Mouse (Mus musculus) kidney, embryonic 14.5 days (tissue): Measurements from ENCODE around the gene Gm44502. TPM values are rescaled to one million over a fixed set of nuclear protein-coding genes. Genes with fewer than 3 reads are reported as not detected.

Experiments used
- ATAC-seq: fragments of 200-750 bp; cut with Nextera tagmentation; 2 replicates; pipeline ENCODE4 v1.8.0; 2017; ENCODE audit warnings: moderate number of reproducible peaks, mild to moderate bottlenecking, moderate TSS enrichment, moderate library complexity; ENCODE audit not compliant: low FRiP score, low TSS enrichment
- H3K27ac ChIP-seq: fragments of 300-500 bp; sonication (generic); 2 replicates; pipeline ENCODE4 v1.5.1; 2014; ENCODE audit warnings: low read depth, mild to moderate bottlenecking, low read length, moderate library complexity, mixed read lengths
- H3K27me3 ChIP-seq: fragments of 300-500 bp; sonication (generic); 2 replicates; pipeline ENCODE4 v1.6.1; 2014; ENCODE audit warnings: mild to moderate bottlenecking, low read length; ENCODE audit not compliant: control insufficient read depth, insufficient read depth
- H3K36me3 ChIP-seq: fragments of 300-500 bp; sonication (generic); 2 replicates; pipeline ENCODE4 v1.6.1; 2014; ENCODE audit warnings: low read length, mixed read lengths; ENCODE audit not compliant: control insufficient read depth, insufficient read depth
- H3K4me1 ChIP-seq: fragments of 300-500 bp; sonication (generic); 2 replicates; pipeline ENCODE4 v1.6.1; 2014; ENCODE audit warnings: low read length, mixed read lengths; ENCODE audit not compliant: control insufficient read depth, insufficient read depth
- H3K4me2 ChIP-seq: fragments of 300-500 bp; sonication (generic); replicated peaks from 2 replicates; pipeline ENCODE4 v1.6.1; 2014; ENCODE audit warnings: low read depth, mild to moderate bottlenecking, low read length
- H3K4me3 ChIP-seq: fragments of 300-500 bp; sonication (generic); 2 replicates; pipeline ENCODE4 v1.5.1; 2014; ENCODE audit warnings: mild to moderate bottlenecking, low read length
- H3K9ac ChIP-seq: fragments of 300-500 bp; sonication (generic); 2 replicates; pipeline ENCODE4 v1.6.1; 2014; ENCODE audit warnings: low read depth, mild to moderate bottlenecking, low read length, moderate library complexity
- H3K9me3 ChIP-seq: fragments of 300-500 bp; sonication (generic); 2 replicates; pipeline ENCODE4 v1.6.1; 2016; ENCODE audit warnings: low read length; ENCODE audit not compliant: control insufficient read depth
- WGBS: fragments of 180-500 bp; shearing (Covaris S2); extraction: QIAGEN DNeasy Blood & Tissue Kit; methylation state at CpG from one replicate; pipeline ENCODE4 v1.1.7; 2014; 5-methylcytosine and 5-hydroxymethylcytosine counted together
- polyA plus RNA-seq: library from polyadenylated mRNA; unstranded; fragments of >200 nt; fragmentation: Nextera tagmentation; extraction: Ambion mirVana; gene quantifications from 2 replicates; pipeline ENCODE4 v1.2.1, GENCODE M21; 2014

Gm44502 gene
- polyA plus RNA-seq, 1 experiment from 2014 or later: not detected

GRCm38 (mm10) chr15:89377362-89377761 is 52.1 kb downstream of the Gm44502 start:
- Histone ChIP-seq H3K4me3 (peak overlapping the region; percentile 4; the same call in 1 of the 2 replicates), H3K27me3 (peaks cover 44% of the 10 kb centered on the region), H3K9ac (no peak overlapping the region), H3K4me1 (peaks cover 21% of the 10 kb centered on the region; the same call in 1 of the 2 replicates), H3K36me3 (peaks cover 3% of the 10 kb centered on the region), H3K4me2 (0 out of 2 replicates have a peak overlapping the region, but pooled peaks have one; percentile 5), H3K9me3 (no peaks in the 10 kb centered on the region), H3K27ac (no peak overlapping the region)
- 9% methylated on average over 18 of the region's 18 CpGs for WGBS
- no peak for ATAC-seq

GRCm38 (mm10) chr15:89376957-89377356 is 52.5 kb downstream of the Gm44502 start, which contains the start of gene Tymp:
Tymp (minus strand) TSS chr15:89377039.
- peak within 1 kb of the TSS; percentile 4; the same call in 1 of the 2 replicates for H3K4me3 ChIP-seq
- no peak for ATAC-seq
- no peak within 1 kb of the TSS for H3K27ac ChIP-seq
- peaks cover 7% of the 10 kb centered on the region for H3K36me3 ChIP-seq
- H3K9me3 ChIP-seq: no peaks in the 10 kb centered on the region
- H3K27me3 ChIP-seq: peaks cover 44% of the 10 kb centered on the region
- WGBS: 17% methylated on average over 16 of the region's 16 CpGs
- peaks cover 21% of the 10 kb centered on the region; the same call in 1 of the 2 replicates for H3K4me1 ChIP-seq
- no peak within 1 kb of the TSS for H3K9ac ChIP-seq
- H3K4me2 ChIP-seq: 0 out of 2 replicates have a peak within 1 kb of the TSS, but pooled peaks have one; percentile 5

- no peak overlapping the region for H3K4me2 ChIP-seq
- H3K36me3 ChIP-seq: peaks cover 16% of the 10 kb centered on the region
- WGBS: 79% methylated on average over 7 of the region's 7 CpGs
- H3K27me3 ChIP-seq: peaks cover 44% of the 10 kb centered on the region
- no peak overlapping the region for H3K9ac ChIP-seq
- H3K27ac ChIP-seq: no peak overlapping the region
- ATAC-seq: no peak
- no peaks in the 10 kb centered on the region for H3K9me3 ChIP-seq
- peaks cover 21% of the 10 kb centered on the region; the same call in 1 of the 2 replicates for H3K4me1 ChIP-seq
- no peak overlapping the region for H3K4me3 ChIP-seq
Observed at GRCm38 (mm10) chr15:89376040-89376439, 53.5 kb downstream of the Gm44502 start.

- H3K27ac ChIP-seq: no peak overlapping the region
- peaks cover 21% of the 10 kb centered on the region; the same call in 1 of the 2 replicates for H3K4me1 ChIP-seq
- H3K36me3 ChIP-seq: peaks cover 26% of the 10 kb centered on the region
- no peaks in the 10 kb centered on the region for H3K9me3 ChIP-seq
- WGBS: 91% methylated on average over 17 of the region's 17 CpGs
- peaks cover 40% of the 10 kb centered on the region for H3K27me3 ChIP-seq
- ATAC-seq: no peak
- H3K9ac ChIP-seq: no peak overlapping the region
- no peak overlapping the region for H3K4me3 ChIP-seq
- H3K4me2 ChIP-seq: no peak overlapping the region
Observed at GRCm38 (mm10) chr15:89374801-89375534, 54.5 kb downstream of the Gm44502 start.

- Histone ChIP-seq H3K27ac (peak overlapping the region; percentile 93; the same call in 1 of the 2 replicates), H3K9ac (peak overlapping the region; percentile 81), H3K9me3 (no peaks in the 10 kb centered on the region), H3K36me3 (peaks cover 33% of the 10 kb centered on the region), H3K4me2 (peak overlapping the region; percentile 78), H3K4me3 (peak overlapping the region; percentile 66), H3K27me3 (peaks cover 35% of the 10 kb centered on the region), H3K4me1 (peaks cover 18% of the 10 kb centered on the region; the same call in 1 of the 2 replicates)
- no peak for ATAC-seq
- WGBS: 47% methylated on average over 9 of the region's 9 CpGs
Observed at GRCm38 (mm10) chr15:89374340-89374739, 55.2 kb downstream of the Gm44502 start.

- H3K4me2 ChIP-seq: peak within 1 kb of the TSS; percentile 78
- H3K27ac ChIP-seq: peak within 1 kb of the TSS; percentile 93
- peaks cover 38% of the 10 kb centered on the region for H3K36me3 ChIP-seq
- H3K9me3 ChIP-seq: no peaks in the 10 kb centered on the region
- H3K4me1 ChIP-seq: peaks cover 13% of the 10 kb centered on the region; the same call in 1 of the 2 replicates
- peak; percentile 83 for ATAC-seq
- H3K4me3 ChIP-seq: peak within 1 kb of the TSS; percentile 66
- peaks cover 29% of the 10 kb centered on the region for H3K27me3 ChIP-seq
- WGBS: under 1% methylated on average over 42 of the region's 42 CpGs
- H3K9ac ChIP-seq: peak within 1 kb of the TSS; percentile 81
Observed at GRCm38 (mm10) chr15:89373762-89374248, 55.7 kb downstream of the Gm44502 start, which contains the start of gene Sco2. Sco2 (minus strand) TSS chr15:89373846.

- ATAC-seq: peak; percentile 86
- Histone ChIP-seq H3K27ac (peak overlapping the region; percentile 93), H3K4me1 (0 out of 2 replicates have a peak, but pooled peaks cover 7% of the 10 kb centered on the region), H3K9ac (peak overlapping the region; percentile 81), H3K4me2 (peak overlapping the region; percentile 78), H3K9me3 (no peaks in the 10 kb centered on the region), H3K4me3 (peak overlapping the region; percentile 66), H3K27me3 (peaks cover 23% of the 10 kb centered on the region), H3K36me3 (peaks cover 44% of the 10 kb centered on the region)
- under 1% methylated on average over 35 of the region's 35 CpGs for WGBS
Observed at GRCm38 (mm10) chr15:89373027-89373761, 56.3 kb downstream of the Gm44502 start.

- WGBS: 76% methylated on average over 7 of the region's 7 CpGs
- no peak for ATAC-seq
- H3K27ac ChIP-seq: no peak overlapping the region
Observed at GRCm38 (mm10) chr15:89372536-89372935, 57.0 kb downstream of the Gm44502 start.

More at GRCm38 (mm10) chr15:89372536-89372935, 57.0 kb downstream of the Gm44502 start:
- peak overlapping the region; percentile 78 for H3K4me2 ChIP-seq
- H3K9ac ChIP-seq: peak overlapping the region; percentile 81; the same call in 1 of the 2 replicates
- H3K9me3 ChIP-seq: no peaks in the 10 kb centered on the region
- H3K36me3 ChIP-seq: peaks cover 51% of the 10 kb centered on the region
- peak overlapping the region; percentile 66 for H3K4me3 ChIP-seq
- H3K4me1 ChIP-seq: 0 out of 2 replicates have a peak, but pooled peaks cover 6% of the 10 kb centered on the region
- H3K27me3 ChIP-seq: peaks cover 17% of the 10 kb centered on the region
